Mouse (Mus musculus) forebrain, embryonic 10.5 days (tissue): ENCODE measurements around the gene Larp4. TPM values are rescaled to one million over a fixed set of nuclear protein-coding genes. Genes with fewer than 3 reads are reported as not detected.

Source experiments
- polyA plus RNA-seq: library from polyadenylated mRNA; unstranded; fragments of >200 nt; fragmentation: Nextera tagmentation; extraction: Ambion mirVana; gene quantifications from 2 replicates; pipeline ENCODE4 v1.2.1, GENCODE M21; 2016

Gene Larp4
- polyA plus RNA-seq, 1 experiment from 2014 or later: 44.3 TPM

Other genes starting within 250 kb of the Larp4 start
- gene Cox14, start 244.4 kb upstream of the Larp4 start, polyA plus RNA-seq: 140 and 146 TPM in 2 replicates
- 57.6 and 59.5 TPM in 2 replicates for gene Cers5, start 197.2 kb upstream of the Larp4 start, polyA plus RNA-seq
- 39.6 and 43.4 TPM in 2 replicates for gene Lima1, start 94.6 kb upstream of the Larp4 start, polyA plus RNA-seq
- 0.01 TPM in 1 of 2 replicates, not detected in the other for gene Fam186a, start 3.0 kb upstream of the Larp4 start, polyA plus RNA-seq
- gene Dip2b, start 68.6 kb downstream of the Larp4 start, polyA plus RNA-seq: 15.2 and 17.4 TPM in 2 replicates